Mouse (Mus musculus) myocyte (in vitro differentiated cells): ENCODE data around the gene Phlpp1. TPM values are rescaled to one million over a fixed set of nuclear protein-coding genes. Genes with fewer than 3 reads are reported as not detected.

ENCODE experiments used
- H3K27me3 ChIP-seq: one replicate; pipeline ENCODE4 v1.6.1; 2011; ENCODE audit not compliant: control insufficient read depth, insufficient read depth, insufficient read length
- H3K36me3 ChIP-seq: one replicate; pipeline ENCODE4 v1.6.1; 2011; ENCODE audit not compliant: control insufficient read depth, insufficient read depth
- H3K4me2 ChIP-seq: one replicate; pipeline ENCODE4 v1.6.1; 2011; ENCODE audit warnings: low read depth, control low read depth
- H3K4me3 ChIP-seq: one replicate; pipeline ENCODE4 v1.5.1; 2011; ENCODE audit warnings: mild to moderate bottlenecking, control low read depth, moderate library complexity
- H3K79me2 ChIP-seq: one replicate; pipeline ENCODE4 v1.6.1; 2011; ENCODE audit not compliant: control insufficient read depth, insufficient read depth
- H3ac ChIP-seq: one replicate; pipeline ENCODE4 v1.6.1; 2011; ENCODE audit not compliant: control insufficient read depth, insufficient read length
- CEBPB ChIP-seq: IDR thresholded peaks from 2 replicates; pipeline ENCODE4 v1.6.1; 2011; ENCODE audit warnings: mild to moderate bottlenecking, moderate library complexity; ENCODE audit not compliant: poor library complexity, insufficient read depth, severe bottlenecking
- E2F4 ChIP-seq: IDR thresholded peaks from one replicate; pipeline ENCODE4 v1.6.1; 2011; ENCODE audit warnings: mild to moderate bottlenecking, control low read depth, moderate library complexity; ENCODE audit not compliant: insufficient read depth
- MAX ChIP-seq: IDR thresholded peaks from one replicate; pipeline ENCODE4 v1.6.1; 2011; ENCODE audit warnings: low read depth, mild to moderate bottlenecking, control low read depth
- MYOD1 ChIP-seq, 3 experiments: IDR thresholded peaks; one replicate each; pipeline ENCODE4 v1.6.1; 2011; ENCODE audit warnings: control low read depth in 2 of 3, low read depth in 2 of 3, mild to moderate bottlenecking in 2 of 3, moderate library complexity in 1 of 3; ENCODE audit not compliant: insufficient read length in 2 of 3, control insufficient read depth in 1 of 3
- MYOG ChIP-seq, 3 experiments: IDR thresholded peaks; one replicate each; pipeline ENCODE4 v1.6.1; 2011; ENCODE audit warnings: control low read depth in 2 of 3, low read depth in 2 of 3, mild to moderate bottlenecking in 2 of 3; ENCODE audit not compliant: insufficient read length in 2 of 3, control insufficient read depth in 1 of 3, insufficient read depth in 1 of 3
- POLR2A ChIP-seq: IDR thresholded peaks from one replicate; pipeline ENCODE4 v1.6.1; 2011; ENCODE audit warnings: low read depth, mild to moderate bottlenecking, control low read depth, moderate library complexity; ENCODE audit not compliant: insufficient read length
- POLR2AphosphoS2 ChIP-seq: IDR thresholded peaks from one replicate; pipeline ENCODE4 v1.6.1; 2011; ENCODE audit warnings: low read depth, control low read depth; ENCODE audit not compliant: insufficient read length
- REST ChIP-seq: IDR thresholded peaks from one replicate; pipeline ENCODE4 v1.6.1; 2011; ENCODE audit warnings: mild to moderate bottlenecking, control low read depth, moderate library complexity; ENCODE audit not compliant: insufficient read depth, insufficient read length
- SRF ChIP-seq: IDR thresholded peaks from one replicate; pipeline ENCODE4 v1.6.1; 2011; ENCODE audit warnings: low read depth; ENCODE audit not compliant: control insufficient read depth, insufficient read length
- TCF12 ChIP-seq: IDR thresholded peaks from one replicate; pipeline ENCODE4 v1.6.1; 2011; ENCODE audit warnings: mild to moderate bottlenecking, control low read depth; ENCODE audit not compliant: poor library complexity, insufficient read depth, severe bottlenecking
- TCF3 ChIP-seq: IDR thresholded peaks from one replicate; pipeline ENCODE4 v1.6.1; 2011; ENCODE audit warnings: low read depth, control low read depth; ENCODE audit not compliant: insufficient read length
- USF1 ChIP-seq: IDR thresholded peaks from one replicate; pipeline ENCODE4 v1.6.1; 2011; ENCODE audit warnings: low read depth, mild to moderate bottlenecking, control low read depth, moderate library complexity
- polyA plus RNA-seq: library from polyadenylated mRNA; unstranded; fragments of >200 nt; fragmentation: generic; extraction: Trizol; gene quantifications from one replicate; pipeline ENCODE4 v1.2.1, GENCODE M21; 2012; ENCODE audit warnings: missing spikeins

Gene Phlpp1
- polyA plus RNA-seq, 1 experiment = 7.9 TPM

DNA sequence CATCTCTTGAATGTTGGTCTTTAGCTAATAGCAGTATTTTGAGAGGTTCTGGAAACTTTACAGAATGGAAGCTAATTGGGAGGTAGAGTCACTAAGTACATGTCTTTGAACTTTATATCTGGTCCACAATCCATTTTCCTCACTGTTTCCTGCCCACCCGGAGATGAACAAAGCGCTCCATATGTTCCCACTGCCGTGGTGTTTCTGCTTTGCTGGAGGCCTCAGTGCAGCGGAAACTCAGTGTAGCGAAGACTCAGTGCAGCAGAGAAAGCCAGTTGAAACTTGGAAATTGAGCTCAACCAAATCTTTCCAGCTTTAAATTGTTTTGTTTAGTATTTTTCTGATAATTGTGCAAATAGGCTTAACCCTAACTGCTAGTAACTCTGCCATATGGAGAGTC, 26.4 kb downstream of the Phlpp1 start:
- Histone ChIP-seq H3K4me2 (no peak overlapping the region), H3K36me3 (peaks cover 3% of the 10 kb centered on the region), H3K27me3 (no peaks in the 10 kb centered on the region), H3K79me2 (peaks cover 59% of the 10 kb centered on the region), H3K4me3 (no peak overlapping the region), H3ac (no peak overlapping the region)
- TF ChIP-seq USF1 = no peak
- TF ChIP-seq CEBPB = no peak
- no peak for TF ChIP-seq TCF12
- TF ChIP-seq POLR2A = no peak
- no peak for TF ChIP-seq MAX
- TF ChIP-seq E2F4 = no peak
- TF ChIP-seq POLR2AphosphoS2 = no peak
- TF ChIP-seq REST = no peak
- no peak for TF ChIP-seq SRF

DNA sequence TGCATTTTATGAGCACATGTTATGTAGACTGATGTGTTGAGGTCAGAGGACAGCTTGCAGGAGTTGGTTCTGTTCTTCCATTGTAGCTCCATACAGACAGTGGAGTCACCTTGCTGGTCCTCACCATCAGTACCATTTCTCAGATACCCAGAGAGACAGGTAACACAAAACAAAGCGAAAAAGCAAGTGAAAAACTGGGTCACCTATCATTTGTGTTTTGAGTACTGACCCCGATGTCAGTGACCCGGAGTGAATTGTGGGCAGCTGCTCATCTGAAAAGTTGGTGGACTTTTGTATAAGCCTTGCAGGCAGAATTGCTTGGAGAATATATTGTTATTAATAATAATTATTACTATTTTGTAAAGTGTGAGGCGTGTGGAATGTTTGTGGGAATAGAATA, 27.6 kb downstream of the Phlpp1 start:
- H3K36me3 ChIP-seq = peaks cover 3% of the 10 kb centered on the region
- H3K4me3 ChIP-seq = no peak overlapping the region
- TF ChIP-seq POLR2A (no peak), MYOD1 (IDR thresholded peaks at IDR 0.05; ENCODE audit: control insufficient read depth in 1 of 3, insufficient read length in 2 of 3, low read depth in 2 of 3) (no peak), E2F4 (no peak), REST (no peak), MAX (no peak)
- no peaks in the 10 kb centered on the region for H3K27me3 ChIP-seq
- H3K79me2 ChIP-seq = peaks cover 61% of the 10 kb centered on the region
- no peak overlapping the region for H3ac ChIP-seq
- H3K4me2 ChIP-seq = no peak overlapping the region

DNA sequence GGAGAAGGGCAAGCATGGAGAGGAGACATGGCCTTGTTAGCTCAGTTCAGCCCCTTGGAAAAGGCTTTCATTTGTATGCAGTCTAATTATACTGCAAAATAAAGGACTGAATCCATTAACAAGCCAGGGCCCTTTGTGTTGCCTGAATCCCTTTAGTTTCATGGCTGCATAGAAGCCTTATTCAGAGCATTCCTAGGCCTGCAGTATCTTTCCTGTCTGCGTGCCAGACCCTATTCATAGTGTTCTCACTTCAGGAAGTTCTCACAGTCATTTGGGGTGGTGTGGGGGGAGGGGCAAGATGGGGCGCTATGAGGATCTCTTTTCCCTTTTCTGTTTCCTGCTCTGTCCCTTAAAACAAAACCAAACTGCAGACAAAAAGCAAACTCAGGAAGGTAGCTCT, 28.1 kb downstream of the Phlpp1 start:
- peaks cover 3% of the 10 kb centered on the region for H3K36me3 ChIP-seq
- no peak overlapping the region for H3K4me2 ChIP-seq
- TF ChIP-seq MYOD1 (IDR thresholded peaks at IDR 0.05; ENCODE audit: control insufficient read depth in 1 of 3, insufficient read length in 2 of 3, low read depth in 2 of 3) = no peak
- no peak for TF ChIP-seq MYOG (IDR thresholded peaks at IDR 0.05; ENCODE audit: control insufficient read depth in 1 of 3, insufficient read depth in 1 of 3, insufficient read length in 2 of 3, low read depth in 2 of 3)
- TF ChIP-seq TCF12 = no peak
- TF ChIP-seq CEBPB = no peak
- TF ChIP-seq USF1 = no peak
- no peak for TF ChIP-seq MAX
- TF ChIP-seq REST = no peak
- H3K4me3 ChIP-seq = no peak overlapping the region
- H3K79me2 ChIP-seq = peaks cover 61% of the 10 kb centered on the region
- no peak overlapping the region for H3ac ChIP-seq
- H3K27me3 ChIP-seq = no peaks in the 10 kb centered on the region

DNA sequence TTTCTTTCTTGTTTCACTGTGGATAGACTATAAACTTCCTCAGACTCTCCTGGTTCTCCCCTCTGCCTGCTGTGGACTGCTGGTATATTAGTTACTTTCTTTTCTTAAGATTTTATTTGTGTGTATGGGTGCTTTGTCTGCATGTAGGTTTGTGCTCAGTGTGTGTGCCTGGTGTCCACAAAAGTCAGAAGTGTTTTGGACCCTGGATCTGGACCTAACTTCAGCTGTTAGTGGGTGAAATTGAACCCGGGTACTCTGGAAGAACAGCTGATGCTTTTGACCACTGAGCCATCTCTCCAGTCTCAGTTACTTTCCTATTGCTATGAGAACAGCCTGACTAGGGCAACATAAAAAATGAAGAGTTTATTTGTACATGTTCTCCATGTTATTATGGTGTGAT, 29.5 kb downstream of the Phlpp1 start:
- no peak for TF ChIP-seq CEBPB
- no peak for TF ChIP-seq MAX
- no peak for TF ChIP-seq POLR2AphosphoS2
- TF ChIP-seq POLR2A = no peak
- TF ChIP-seq REST = no peak
- peak in 2 of 3 experiments; percentile 62 for TF ChIP-seq MYOD1 (IDR thresholded peaks at IDR 0.05; ENCODE audit: control insufficient read depth in 1 of 3, insufficient read length in 2 of 3, low read depth in 2 of 3)
- no peak for TF ChIP-seq USF1
- TF ChIP-seq SRF = no peak
- no peak for TF ChIP-seq E2F4
- TF ChIP-seq TCF12 = peak; percentile 46
- TF ChIP-seq TCF3 = no peak
- peak in 1 of 3 experiments; percentile 57 for TF ChIP-seq MYOG (IDR thresholded peaks at IDR 0.05; ENCODE audit: control insufficient read depth in 1 of 3, insufficient read depth in 1 of 3, insufficient read length in 2 of 3, low read depth in 2 of 3)
- Histone ChIP-seq H3K36me3 (no peaks in the 10 kb centered on the region), H3K27me3 (no peaks in the 10 kb centered on the region), H3ac (no peak overlapping the region), H3K79me2 (peaks cover 55% of the 10 kb centered on the region), H3K4me2 (no peak overlapping the region), H3K4me3 (no peak overlapping the region)

DNA sequence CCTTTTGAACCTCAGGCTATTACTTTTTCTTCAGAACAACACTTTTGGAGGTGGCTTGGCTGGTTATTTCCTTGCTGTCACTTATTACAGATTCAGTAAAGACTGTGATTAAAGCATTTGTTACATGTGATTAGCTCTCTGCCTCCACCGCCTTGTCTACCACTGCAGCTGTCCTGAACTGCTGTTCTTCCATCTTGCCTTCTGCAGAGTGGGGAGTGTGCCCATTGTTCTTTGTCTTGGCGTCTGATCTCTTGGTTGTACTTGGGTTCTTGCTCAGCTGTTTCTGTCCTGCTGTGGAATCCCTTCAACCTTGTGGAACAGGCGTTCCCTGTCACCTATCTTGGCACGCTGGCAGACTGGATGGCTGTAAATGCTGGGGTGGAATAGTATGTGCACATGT, 30.4 kb downstream of the Phlpp1 start:
- Histone ChIP-seq H3K79me2 (peaks cover 57% of the 10 kb centered on the region), H3K4me2 (peak overlapping the region; percentile 32)

More for the DNA sequence above, 30.4 kb downstream of the Phlpp1 start:
- Histone ChIP-seq H3K4me3 (no peak overlapping the region), H3K27me3 (no peaks in the 10 kb centered on the region), H3K36me3 (no peaks in the 10 kb centered on the region), H3ac (no peak overlapping the region)
- TF ChIP-seq MYOG (IDR thresholded peaks at IDR 0.05; ENCODE audit: control insufficient read depth in 1 of 3, insufficient read depth in 1 of 3, insufficient read length in 2 of 3, low read depth in 2 of 3) (peak; percentile 49 to 91 (median 74)), MAX (no peak), TCF3 (peak; percentile 66), TCF12 (peak; percentile 82), REST (no peak), CEBPB (no peak), MYOD1 (IDR thresholded peaks at IDR 0.05; ENCODE audit: control insufficient read depth in 1 of 3, insufficient read length in 2 of 3, low read depth in 2 of 3) (peak in 2 of 3 experiments; percentile 83 to 90)
